Mouse (Mus musculus) CH12.LX (cell line): ENCODE results near the gene Ttll11. TPM values are rescaled to one million over a fixed set of nuclear protein-coding genes. Genes with fewer than 3 reads are reported as not detected.

ENCODE experiments used
- DNase-seq: peaks from one replicate; pipeline ENCODE4 v3.0.0-alpha.2; 2013; ENCODE audit errors: extremely low read depth
- H3K27ac ChIP-seq: 2 replicates; pipeline ENCODE4 v1.5.1; 2012; ENCODE audit warnings: low read depth, mild to moderate bottlenecking, control low read depth, moderate library complexity; ENCODE audit not compliant: insufficient read depth
- H3K27me3 ChIP-seq: replicated peaks from 2 replicates; pipeline ENCODE3; 2012; ENCODE audit warnings: inconsistent platforms
- H3K36me3 ChIP-seq, 2 experiments: replicated peaks in 1 of 2; 2 replicates each; pipeline versions ENCODE3 to v1.6.1; 2012; ENCODE audit warnings: inconsistent platforms in 1 of 2, low read length in 1 of 2, mild to moderate bottlenecking in 1 of 2, mixed read lengths in 1 of 2, moderate library complexity in 1 of 2; ENCODE audit not compliant: control insufficient read depth in 1 of 2, insufficient read depth in 1 of 2
- H3K4me1 ChIP-seq, 2 experiments: 2 replicates each; pipeline ENCODE4 v1.6.1; 2012; ENCODE audit warnings: inconsistent platforms in 1 of 2, moderate library complexity in 1 of 2; ENCODE audit not compliant: insufficient read depth in 2 of 2, control insufficient read depth in 1 of 2
- H3K4me2 ChIP-seq: 2 replicates; pipeline ENCODE4 v1.6.1; 2012; ENCODE audit warnings: low read depth, mild to moderate bottlenecking, control low read depth; ENCODE audit not compliant: poor library complexity, insufficient read depth, severe bottlenecking
- H3K4me3 ChIP-seq, 3 experiments: fragments of 150-350 bp in 1 of 3; sonication (generic) in 1 of 3; replicated peaks in 1 of 3; 2 replicates each; pipeline versions ENCODE3 to v1.5.1; 2011 to 2012; ENCODE audit warnings: low read depth in 2 of 3, low read length in 2 of 3, mild to moderate bottlenecking in 2 of 3, moderate library complexity in 2 of 3, control low read depth in 1 of 3, improper control_type of control experiment in 1 of 3, inconsistent platforms in 1 of 3, mixed read lengths in 1 of 3; ENCODE audit not compliant: poor library complexity in 1 of 3
- H3K79me2 ChIP-seq: replicated peaks from 2 replicates; pipeline ENCODE4 v1.6.1; 2012; ENCODE audit warnings: mild to moderate bottlenecking, moderate library complexity; ENCODE audit not compliant: control insufficient read depth, poor library complexity, insufficient read depth, severe bottlenecking; ENCODE audit errors: extremely low read depth
- H3K9ac ChIP-seq: 2 replicates; pipeline ENCODE4 v1.6.1; 2012; ENCODE audit warnings: low read depth, mild to moderate bottlenecking, control low read depth, moderate library complexity; ENCODE audit not compliant: insufficient read depth
- H3K9me3 ChIP-seq: replicated peaks from 2 replicates; pipeline ENCODE3; 2012; ENCODE audit warnings: low read length, inconsistent platforms, mixed read lengths
- BHLHE40 ChIP-seq: IDR thresholded peaks from 2 replicates; pipeline ENCODE4 v1.6.1; 2011; ENCODE audit warnings: mild to moderate bottlenecking, low read depth, low read length, improper control_type of control experiment
- CHD2 ChIP-seq: IDR thresholded peaks from 2 replicates; pipeline ENCODE4 v1.6.1; 2011; ENCODE audit warnings: low read length, improper control_type of control experiment
- CTCF ChIP-seq, 2 experiments: IDR thresholded peaks in 1 of 2; conservative IDR thresholded peaks in 1 of 2; 2 replicates each; pipeline ENCODE4 v1.5.1; 2011 to 2012; ENCODE audit warnings: low read depth in 2 of 2, low read length in 2 of 2, improper control_type of control experiment in 1 of 2, inconsistent platforms in 1 of 2, mild to moderate bottlenecking in 1 of 2, moderate library complexity in 1 of 2
- ELF1 ChIP-seq: IDR thresholded peaks from 2 replicates; pipeline ENCODE4 v1.6.1; 2014; ENCODE audit warnings: low read depth, mild to moderate bottlenecking, inconsistent platforms, low read length, improper control_type of control experiment
- ETS1 ChIP-seq: conservative IDR thresholded peaks from 2 replicates; pipeline ENCODE4 v1.6.1; 2012; ENCODE audit warnings: low read depth, mild to moderate bottlenecking, inconsistent platforms, low read length, improper control_type of control experiment, moderate library complexity
- HCFC1 ChIP-seq: IDR thresholded peaks from 2 replicates; pipeline ENCODE4 v1.6.1; 2012; ENCODE audit warnings: low read depth, mild to moderate bottlenecking, inconsistent platforms, low read length, improper control_type of control experiment
- IRF4 ChIP-seq: IDR thresholded peaks from 2 replicates; pipeline ENCODE4 v1.6.1; 2014; ENCODE audit warnings: low read depth, mild to moderate bottlenecking, inconsistent platforms, low read length, improper control_type of control experiment
- JUN ChIP-seq: IDR thresholded peaks from 2 replicates; pipeline ENCODE4 v1.6.1; 2011; ENCODE audit warnings: low read depth, mild to moderate bottlenecking, low read length, improper control_type of control experiment, moderate library complexity; ENCODE audit not compliant: insufficient read depth
- KAT2A ChIP-seq: IDR thresholded peaks from 2 replicates; pipeline ENCODE4 v1.6.1; 2012; ENCODE audit warnings: low read length, improper control_type of control experiment, inconsistent platforms; ENCODE audit not compliant: insufficient replicate concordance
- MAX ChIP-seq: IDR thresholded peaks from 2 replicates; pipeline ENCODE4 v1.6.1; 2011; ENCODE audit warnings: low read length, improper control_type of control experiment
- MAZ ChIP-seq: IDR thresholded peaks from 2 replicates; pipeline ENCODE4 v1.6.1; 2012; ENCODE audit warnings: low read depth, mild to moderate bottlenecking, inconsistent platforms, low read length, improper control_type of control experiment, moderate library complexity
- MEF2A ChIP-seq: IDR thresholded peaks from 2 replicates; pipeline ENCODE4 v1.6.1; 2014; ENCODE audit warnings: low read depth, mild to moderate bottlenecking, inconsistent platforms, low read length, improper control_type of control experiment, borderline replicate concordance
- MXI1 ChIP-seq: IDR thresholded peaks from 2 replicates; pipeline ENCODE4 v1.6.1; 2011; ENCODE audit warnings: mild to moderate bottlenecking, low read depth, low read length, improper control_type of control experiment
- MYC ChIP-seq: IDR thresholded peaks from 2 replicates; pipeline ENCODE4 v1.6.1; 2011; ENCODE audit warnings: low read depth, mild to moderate bottlenecking, improper control_type of control experiment, low read length
- NRF1 ChIP-seq: IDR thresholded peaks from 2 replicates; pipeline ENCODE4 v1.6.1; 2014; ENCODE audit warnings: low read depth, mild to moderate bottlenecking, inconsistent platforms, low read length, improper control_type of control experiment, moderate library complexity
- PAX5 ChIP-seq: IDR thresholded peaks from 2 replicates; pipeline ENCODE4 v1.6.1; 2012; ENCODE audit warnings: low read length, inconsistent platforms, mixed read lengths
- POLR2AphosphoS2 ChIP-seq: IDR thresholded peaks from 2 replicates; pipeline ENCODE4 v1.6.1; 2011; ENCODE audit warnings: low read depth, low read length, improper control_type of control experiment
- RAD21 ChIP-seq: IDR thresholded peaks from 2 replicates; pipeline ENCODE4 v1.6.1; 2011; ENCODE audit warnings: low read depth, mild to moderate bottlenecking, low read length, improper control_type of control experiment, moderate library complexity
- RCOR1 ChIP-seq: conservative IDR thresholded peaks from 2 replicates; pipeline ENCODE4 v1.6.1; 2012; ENCODE audit warnings: low read depth, mild to moderate bottlenecking, inconsistent platforms, low read length, improper control_type of control experiment
- SIN3A ChIP-seq: IDR thresholded peaks from 2 replicates; pipeline ENCODE4 v1.6.1; 2012; ENCODE audit warnings: low read length, improper control_type of control experiment, inconsistent platforms
- SMC3 ChIP-seq: IDR thresholded peaks from 2 replicates; pipeline ENCODE4 v1.6.1; 2011; ENCODE audit warnings: low read depth, low read length, improper control_type of control experiment
- TBP ChIP-seq: conservative IDR thresholded peaks from 2 replicates; pipeline ENCODE4 v1.6.1; 2011; ENCODE audit warnings: low read depth, low read length, improper control_type of control experiment
- TCF12 ChIP-seq: IDR thresholded peaks from 2 replicates; pipeline ENCODE4 v1.6.1; 2014; ENCODE audit warnings: low read depth, mild to moderate bottlenecking, inconsistent platforms, low read length, improper control_type of control experiment
- UBTF ChIP-seq: IDR thresholded peaks from 2 replicates; pipeline ENCODE4 v1.6.1; 2012; ENCODE audit warnings: low read depth, mild to moderate bottlenecking, inconsistent platforms, low read length, improper control_type of control experiment, moderate library complexity
- USF2 ChIP-seq: conservative IDR thresholded peaks from 2 replicates; pipeline ENCODE4 v1.6.1; 2011; ENCODE audit warnings: low read depth, low read length, improper control_type of control experiment
- ZC3H11A ChIP-seq: IDR thresholded peaks from 2 replicates; pipeline ENCODE4 v1.6.1; 2012; ENCODE audit warnings: low read depth, mild to moderate bottlenecking, inconsistent platforms, low read length, improper control_type of control experiment
- ZKSCAN1 ChIP-seq: IDR thresholded peaks from 2 replicates; pipeline ENCODE4 v1.6.1; 2012; ENCODE audit warnings: low read depth, inconsistent platforms, low read length, improper control_type of control experiment, borderline replicate concordance
- ZMIZ1 ChIP-seq: IDR thresholded peaks from 2 replicates; pipeline ENCODE4 v1.6.1; 2012; ENCODE audit warnings: low read depth, mild to moderate bottlenecking, inconsistent platforms, low read length, improper control_type of control experiment
- dilution Hi-C: fragments of 300-500 bp; cut with MboI; formaldehyde crosslinking; loops from 2 replicates; pipeline ENCODE4 v1.14.3; 2020; ENCODE audit warnings: low sequenced_read_pairs; ENCODE audit not compliant: extremely low pct_unique_long_range_greater_than_20kb, extremely low pct_ligation_motif_present
- in situ Hi-C: fragments of 300-500 bp; cut with MboI; formaldehyde crosslinking; loops from 3 replicates; pipeline ENCODE4 v1.14.3; 2019; ENCODE audit warnings: low sequenced_read_pairs, low pct_ligation_motif_present, low pct_unique_long_range_greater_than_20kb, mixed read lengths
- polyA plus RNA-seq: library from polyadenylated mRNA; unstranded; fragments of >175 nt; gene quantifications from 2 replicates; pipeline ENCODE4 v1.2.1, GENCODE M21; 2012; ENCODE audit warnings: low read depth; ENCODE audit not compliant: insufficient read length
- total RNA-seq, 2 experiments: library from RNA; depleted of rRNA; stranded (reverse); fragments of 300-350 nt in 1 of 2; fragments of >200 nt in 1 of 2; gene quantifications; 2 replicates each; pipeline ENCODE4 v1.2.3; 2012 to 2014

Gene Ttll11
- total and polyA plus RNA-seq, 3 experiments, result 0.04 to 0.31 (median 0.11) TPM

DNA sequence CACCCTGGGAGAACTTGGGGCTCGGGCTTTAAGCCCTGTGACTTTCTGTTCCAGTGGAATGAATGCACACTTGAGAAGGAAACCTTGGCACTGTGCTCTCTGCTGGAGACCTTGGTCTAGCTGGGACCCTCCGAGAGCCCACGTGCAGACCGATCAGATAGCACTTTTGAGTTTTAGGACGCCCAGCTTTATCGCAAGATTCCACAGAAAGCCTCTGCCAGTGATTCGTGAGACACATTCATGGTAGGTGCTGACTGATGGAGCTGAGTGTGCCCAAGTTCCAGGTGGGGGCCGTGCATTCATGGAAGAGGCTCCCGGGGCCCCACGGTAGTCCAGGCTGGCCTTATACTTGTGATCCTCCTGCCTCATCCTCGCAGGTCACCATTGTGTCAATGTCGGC lies 210.3 kb downstream of the Ttll11 start:
- dilution Hi-C loops, result no loop called here
- TF ChIP-seq MAX, result no peak
- TF ChIP-seq MYC, result no peak
- TF ChIP-seq BHLHE40, result no peak
- TF ChIP-seq CHD2, result no peak
- TF ChIP-seq TCF12, result no peak
- TF ChIP-seq ZMIZ1, result no peak
- TF ChIP-seq ZC3H11A, result no peak
- TF ChIP-seq IRF4, result no peak
- TF ChIP-seq MAZ, result no peak
- no peak for TF ChIP-seq SMC3
- TF ChIP-seq PAX5, result no peak
- TF ChIP-seq MEF2A, result no peak
- no peak for TF ChIP-seq POLR2AphosphoS2
- TF ChIP-seq SIN3A, result no peak
- TF ChIP-seq NRF1, result no peak
- TF ChIP-seq RCOR1, result no peak
- TF ChIP-seq UBTF, result no peak
- no peak for TF ChIP-seq RAD21
- TF ChIP-seq HCFC1, result no peak
- H3K9me3 ChIP-seq, result no peaks in the 10 kb centered on the region
- in situ Hi-C loops, result no loop called here
- H3K36me3 ChIP-seq, result no peaks in the 10 kb centered on the region
- no peak overlapping the region for H3K27ac ChIP-seq
- no peaks in the 10 kb centered on the region for H3K79me2 ChIP-seq
- H3K27me3 ChIP-seq, result no peaks in the 10 kb centered on the region
- H3K4me1 ChIP-seq, result peaks cover 10 to 71% of the 10 kb centered on the region in 2 experiments; a peak in 3 of 4 replicates
- no peak overlapping the region for H3K4me3 ChIP-seq
- DNase-seq, result no peak
- H3K9ac ChIP-seq, result no peak overlapping the region
- no peak overlapping the region for H3K4me2 ChIP-seq

DNA sequence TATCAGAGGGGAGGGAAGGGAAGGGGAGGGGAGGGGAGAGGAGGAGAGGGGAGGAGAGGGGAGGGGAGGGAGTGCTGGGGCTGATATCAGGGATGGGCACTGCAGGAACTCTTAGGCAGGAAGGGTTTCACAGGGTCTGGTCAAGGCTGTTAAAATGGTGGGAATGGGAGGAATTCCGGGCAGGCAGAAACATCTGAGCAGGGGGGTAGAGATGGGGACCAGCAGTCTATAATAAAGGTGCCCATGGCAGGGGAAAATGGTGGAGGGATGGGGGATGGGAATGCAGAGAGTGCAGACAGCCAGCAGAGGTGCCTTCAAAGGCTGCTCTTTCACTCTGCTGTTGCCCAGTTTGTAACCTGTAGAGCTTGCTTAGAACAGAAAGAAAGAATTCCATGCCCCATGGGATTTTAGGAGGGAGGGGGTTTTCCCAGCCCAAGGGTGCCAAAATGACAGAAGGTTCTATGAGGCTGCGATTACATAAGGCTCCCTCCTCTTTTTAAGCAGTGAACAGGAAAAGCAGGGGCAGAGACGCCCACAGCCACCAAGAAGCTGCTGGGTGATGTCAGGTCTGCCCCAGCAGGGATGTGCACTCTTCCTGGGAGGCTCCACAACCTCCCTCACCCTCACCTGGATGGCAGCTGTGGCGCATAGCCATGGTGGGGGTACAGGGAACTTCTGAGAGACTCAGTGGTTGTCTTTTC lies 211.0 kb downstream of the Ttll11 start:
- no peak for DNase-seq
- Histone ChIP-seq H3K9ac (no peak overlapping the region), H3K9me3 (no peaks in the 10 kb centered on the region), H3K4me3 (no peak overlapping the region), H3K36me3 (no peaks in the 10 kb centered on the region), H3K27ac (no peak overlapping the region), H3K27me3 (no peaks in the 10 kb centered on the region), H3K79me2 (no peaks in the 10 kb centered on the region), H3K4me2 (no peak overlapping the region), H3K4me1 (peaks cover 10 to 69% of the 10 kb centered on the region in 2 experiments; a peak in 3 of 4 replicates)
- TF ChIP-seq TBP, result no peak
- TF ChIP-seq POLR2AphosphoS2, result no peak
- TF ChIP-seq RCOR1, result no peak
- no peak for TF ChIP-seq ETS1
- no peak for TF ChIP-seq ZMIZ1
- no peak for TF ChIP-seq MYC
- TF ChIP-seq JUN, result no peak
- no peak for TF ChIP-seq KAT2A
- TF ChIP-seq RAD21, result no peak
- TF ChIP-seq ELF1, result no peak
- TF ChIP-seq CTCF (conservative IDR thresholded peaks at IDR 0.05 in 1 of 2, IDR thresholded peaks at IDR 0.05 in 1 of 2; ENCODE audit: low read depth in 2 of 2, low read length in 2 of 2), result no peak
- TF ChIP-seq PAX5, result no peak
- no peak for TF ChIP-seq USF2
- TF ChIP-seq ZKSCAN1, result no peak
- no peak for TF ChIP-seq ZC3H11A
- TF ChIP-seq MXI1, result no peak
- no peak for TF ChIP-seq CHD2
- in situ Hi-C loops (no loop called here), dilution Hi-C loops (no loop called here)
